Mouse (Mus musculus): ENCODE measurements at regions not wholly inside any gene's neighbourhood (a gene's known extent, or its start where the extent isn't known, plus 50 kb on each side); places are given as distances from the start of the nearest gene placed in this dataset.

DNA sequence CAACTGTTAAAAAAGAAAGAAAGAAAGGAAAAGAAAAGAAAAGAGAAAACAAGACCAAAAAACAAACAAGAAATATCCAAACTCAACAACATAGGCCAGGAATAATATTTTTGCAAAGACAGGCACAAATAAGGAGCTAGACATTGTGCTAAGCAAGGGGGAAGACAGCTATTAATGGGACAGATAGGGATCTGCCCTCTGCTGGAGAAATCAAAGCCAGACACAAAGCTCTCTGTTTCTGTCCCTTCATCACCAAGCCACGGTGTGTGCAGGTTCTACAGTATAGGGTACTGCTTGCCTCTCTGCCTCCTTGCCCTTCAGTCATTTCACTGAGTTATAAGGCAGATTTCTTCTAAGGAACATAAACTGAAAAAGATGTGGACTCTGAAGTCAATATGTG lies 57.8 kb upstream of the Chchd3 start:
- no peaks in the 10 kb centered on the region for H3K27me3 ChIP-seq (replicated peaks)
- H3K4me1 ChIP-seq, result no peaks in the 10 kb centered on the region
- no peak for ATAC-seq (ENCODE audit: low FRiP score)
- 60% methylated on average over 1 of the region's 1 CpGs for WGBS
- no peak overlapping the region for H3K9ac ChIP-seq (replicated peaks)
- H3K36me3 ChIP-seq, result no peaks in the 10 kb centered on the region
- no peak overlapping the region for H3K4me3 ChIP-seq (replicated peaks)
- no peak overlapping the region for H3K4me2 ChIP-seq
- no peak overlapping the region for H3K27ac ChIP-seq (replicated peaks)
- no peaks in the 10 kb centered on the region for H3K9me3 ChIP-seq (replicated peaks)

DNA sequence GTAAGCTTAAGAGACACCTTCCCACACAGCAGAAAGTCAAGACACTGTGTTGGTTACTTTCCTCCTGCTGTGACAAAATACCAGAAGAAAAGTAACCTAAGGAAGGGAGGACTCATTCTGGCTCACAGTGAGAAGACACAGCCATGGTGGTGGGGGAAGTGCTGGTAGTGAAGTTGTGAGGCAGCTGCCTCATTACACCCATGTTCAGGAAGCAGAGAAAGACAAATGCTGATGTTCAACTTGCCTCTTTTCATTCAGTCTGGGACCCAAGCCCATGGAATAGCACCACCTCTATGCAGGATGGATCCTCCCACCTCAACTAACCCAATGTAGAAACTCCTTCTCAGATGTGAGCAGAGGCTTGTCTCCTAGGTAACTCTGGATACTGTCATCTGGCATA lies 60.5 kb upstream of the Chchd3 start:
- Histone ChIP-seq H3K4me3 (replicated peaks) (no peak overlapping the region), H3K36me3 (no peaks in the 10 kb centered on the region), H3K27me3 (replicated peaks) (no peaks in the 10 kb centered on the region), H3K27ac (replicated peaks) (no peak overlapping the region), H3K9me3 (replicated peaks) (no peaks in the 10 kb centered on the region), H3K4me2 (no peak overlapping the region), H3K4me1 (no peaks in the 10 kb centered on the region), H3K9ac (replicated peaks) (no peak overlapping the region)
- ATAC-seq (ENCODE audit: low FRiP score), result no peak

DNA sequence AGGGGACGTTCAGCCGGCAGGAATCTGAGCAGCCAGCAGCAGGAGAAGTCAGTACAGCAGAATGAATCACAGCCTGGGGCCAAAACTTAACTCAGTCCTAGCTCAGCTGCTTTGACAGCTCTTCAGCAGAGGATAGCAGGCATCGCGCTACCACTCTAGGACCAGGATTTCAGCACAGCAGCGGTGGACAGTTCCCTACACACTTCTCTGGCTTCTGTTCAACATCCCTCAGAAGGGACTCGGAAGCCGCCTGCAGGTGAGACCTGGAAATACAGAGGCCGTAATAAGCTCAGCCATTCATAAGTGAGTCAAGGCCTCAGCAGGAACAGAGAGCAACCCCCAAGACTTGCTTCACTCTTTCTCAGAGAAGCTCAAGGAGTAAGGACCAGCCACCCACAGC lies 66.5 kb upstream of the Chchd3 start:
- H3K4me2 ChIP-seq, result 0 out of 2 replicates have a peak overlapping the region, but pooled peaks have one; percentile 25
- no peak; the same call in 1 of the 2 replicates for ATAC-seq (ENCODE audit: low FRiP score)
- no peak overlapping the region for H3K4me3 ChIP-seq (replicated peaks)
- H3K9ac ChIP-seq (replicated peaks), result no peak overlapping the region
- no peak overlapping the region for H3K27ac ChIP-seq (replicated peaks)
- H3K4me1 ChIP-seq, result 0 out of 2 replicates have a peak, but pooled peaks cover 5% of the 10 kb centered on the region
- no peaks in the 10 kb centered on the region for H3K9me3 ChIP-seq (replicated peaks)
- 5% methylated on average over 8 of the region's 8 CpGs for WGBS
- H3K27me3 ChIP-seq (replicated peaks), result no peaks in the 10 kb centered on the region
- H3K36me3 ChIP-seq, result no peaks in the 10 kb centered on the region

DNA sequence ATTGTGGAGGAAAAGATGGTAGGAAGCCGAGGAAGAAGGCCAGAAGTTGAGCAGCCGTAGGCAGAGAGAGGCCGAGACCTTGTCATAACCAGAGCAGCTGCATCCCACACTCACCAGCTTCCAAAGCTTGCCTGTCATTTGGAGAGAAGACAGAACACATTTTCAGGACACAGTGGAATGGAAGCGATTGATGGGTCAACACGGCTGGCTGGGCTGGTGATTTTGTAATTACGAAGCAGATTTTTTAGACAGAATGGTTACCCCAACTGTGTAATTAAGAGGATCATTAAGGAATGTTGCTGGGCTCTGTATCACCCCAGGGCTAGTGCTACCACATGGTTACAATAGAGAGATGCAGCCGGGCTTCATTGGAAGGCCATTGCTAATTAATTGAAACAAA lies 76.8 kb upstream of the Chchd3 start:
- Histone ChIP-seq H3K36me3 (no peaks in the 10 kb centered on the region), H3K4me3 (replicated peaks) (no peak overlapping the region), H3K27me3 (replicated peaks) (no peaks in the 10 kb centered on the region), H3K4me1 (no peaks in the 10 kb centered on the region), H3K9ac (replicated peaks) (no peak overlapping the region), H3K27ac (replicated peaks) (no peak overlapping the region), H3K4me2 (no peak overlapping the region), H3K9me3 (replicated peaks) (no peaks in the 10 kb centered on the region)
- no peak for ATAC-seq (ENCODE audit: low FRiP score)
- 44% methylated on average over 7 of the region's 7 CpGs for WGBS

DNA sequence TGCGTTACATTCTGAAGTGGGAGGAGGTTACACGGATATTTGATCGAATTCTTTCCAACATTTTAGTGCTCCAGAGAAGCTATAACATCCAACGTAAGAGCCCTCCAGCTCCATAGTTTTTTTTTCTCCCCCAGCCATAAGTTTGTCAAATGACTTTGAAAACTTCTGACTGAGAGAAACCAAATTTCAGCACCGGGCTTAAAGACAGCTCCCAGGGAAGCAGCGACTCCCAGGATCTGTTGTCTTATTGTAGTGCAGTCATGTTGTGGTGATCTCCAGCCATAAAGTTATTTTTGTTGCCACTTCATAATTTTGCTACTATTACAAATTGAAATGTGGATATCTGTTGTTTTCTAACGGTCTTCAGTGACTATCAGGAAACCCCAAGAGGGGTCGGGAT lies 77.8 kb upstream of the Chchd3 start:
- Histone ChIP-seq H3K4me2 (no peak overlapping the region), H3K27me3 (replicated peaks) (no peaks in the 10 kb centered on the region), H3K9me3 (replicated peaks) (no peaks in the 10 kb centered on the region), H3K4me1 (no peaks in the 10 kb centered on the region), H3K4me3 (replicated peaks) (no peak overlapping the region), H3K27ac (replicated peaks) (no peak overlapping the region), H3K9ac (replicated peaks) (no peak overlapping the region), H3K36me3 (no peaks in the 10 kb centered on the region)
- 45% methylated on average over 8 of the region's 8 CpGs for WGBS
- ATAC-seq (ENCODE audit: low FRiP score), result no peak

DNA sequence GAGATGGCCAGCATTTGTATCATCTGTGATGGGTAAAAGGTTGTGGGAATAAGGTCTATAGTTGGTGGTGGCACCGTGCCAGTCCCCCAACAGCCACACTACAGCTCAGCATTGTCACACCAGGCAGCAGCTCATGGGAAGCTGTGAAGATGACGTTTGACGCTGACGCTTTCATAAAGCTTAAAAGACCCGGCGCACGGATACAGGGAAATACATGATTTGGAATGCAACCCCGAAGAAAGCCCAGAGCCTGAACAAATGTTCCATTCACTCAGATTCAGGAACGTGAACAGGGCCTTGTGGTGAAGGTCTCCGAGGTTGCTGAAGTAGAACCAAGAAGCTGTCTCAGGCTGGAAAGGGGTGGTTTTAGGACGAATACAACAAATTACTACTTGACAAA lies 82.4 kb upstream of the Exoc4 start:
- 64% methylated on average over 11 of the region's 11 CpGs for WGBS
- H3K27ac ChIP-seq (replicated peaks), result no peak overlapping the region

GRCm38 (mm10) chr6:33173606-33174005 lies 75.3 kb upstream of the Exoc4 start:
- Histone ChIP-seq H3K27me3 (replicated peaks) (no peaks in the 10 kb centered on the region), H3K4me3 (replicated peaks) (no peak overlapping the region), H3K4me1 (peaks cover 14% of the 10 kb centered on the region), H3K4me2 (peak overlapping the region; percentile 28), H3K27ac (replicated peaks) (no peak overlapping the region), H3K9ac (replicated peaks) (0 out of 2 replicates have a peak overlapping the region, but pooled peaks have one; percentile 1), H3K9me3 (replicated peaks) (no peaks in the 10 kb centered on the region), H3K36me3 (no peaks in the 10 kb centered on the region)
- 27% methylated on average over 12 of the region's 12 CpGs for WGBS
- ATAC-seq (ENCODE audit: low FRiP score), result no peak

More for the DNA sequence above, 82.4 kb upstream of the Exoc4 start:
- no peak for ATAC-seq (ENCODE audit: low FRiP score)
- Histone ChIP-seq H3K36me3 (no peaks in the 10 kb centered on the region), H3K4me3 (replicated peaks) (no peak overlapping the region), H3K4me2 (no peak overlapping the region), H3K9ac (replicated peaks) (no peak overlapping the region), H3K4me1 (peaks cover 4% of the 10 kb centered on the region; the same call in 1 of the 2 replicates), H3K9me3 (replicated peaks) (no peaks in the 10 kb centered on the region), H3K27me3 (replicated peaks) (no peaks in the 10 kb centered on the region)

GRCm38 (mm10) chr6:33174616-33175015 lies 74.3 kb upstream of the Exoc4 start:
- H3K27me3 ChIP-seq (replicated peaks), result no peaks in the 10 kb centered on the region
- H3K9ac ChIP-seq (replicated peaks), result no peak overlapping the region
- no peaks in the 10 kb centered on the region for H3K36me3 ChIP-seq
- H3K4me2 ChIP-seq, result no peak overlapping the region
- WGBS, result 66% methylated on average over 6 of the region's 6 CpGs
- no peaks in the 10 kb centered on the region for H3K9me3 ChIP-seq (replicated peaks)
- no peak overlapping the region for H3K4me3 ChIP-seq (replicated peaks)
- H3K4me1 ChIP-seq, result peaks cover 14% of the 10 kb centered on the region
- no peak overlapping the region for H3K27ac ChIP-seq (replicated peaks)
- ATAC-seq (ENCODE audit: low FRiP score), result no peak

- no peaks in the 10 kb centered on the region for H3K27me3 ChIP-seq (replicated peaks)
Measured at GRCm38 (mm10) chr6:33189521-33190246, 59.2 kb upstream of the Exoc4 start.

DNA sequence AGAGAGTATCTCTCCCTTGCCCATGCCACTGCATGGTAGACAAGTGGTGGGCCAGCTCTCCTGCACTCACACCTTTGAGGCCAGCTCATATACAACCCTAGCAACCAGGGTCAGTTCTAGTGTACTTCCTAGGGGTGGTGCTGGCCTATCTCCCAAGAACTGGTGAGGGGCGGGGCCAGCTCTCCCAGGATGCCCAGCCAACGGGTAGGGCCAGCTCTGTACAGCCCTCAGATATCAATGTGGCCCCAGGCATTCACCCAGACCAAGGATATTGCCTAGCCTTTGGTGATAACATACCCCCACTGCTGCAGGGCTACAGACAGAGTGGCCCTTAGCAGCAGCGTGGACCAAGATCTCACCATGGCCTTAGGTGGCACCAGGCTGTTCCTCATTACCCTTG lies 55.1 kb upstream of the Exoc4 start:
- 83% methylated on average over 3 of the region's 3 CpGs for WGBS
- ATAC-seq (ENCODE audit: low FRiP score), result no peak
- Histone ChIP-seq H3K4me1 (no peaks in the 10 kb centered on the region), H3K9ac (replicated peaks) (no peak overlapping the region), H3K9me3 (replicated peaks) (no peaks in the 10 kb centered on the region), H3K4me3 (replicated peaks) (no peak overlapping the region), H3K4me2 (no peak overlapping the region), H3K36me3 (no peaks in the 10 kb centered on the region), H3K27ac (replicated peaks) (no peak overlapping the region), H3K27me3 (replicated peaks) (no peaks in the 10 kb centered on the region)

More at GRCm38 (mm10) chr6:33189521-33190246, 59.2 kb upstream of the Exoc4 start:
- Histone ChIP-seq H3K9ac (replicated peaks) (no peak overlapping the region), H3K4me3 (replicated peaks) (no peak overlapping the region), H3K36me3 (no peaks in the 10 kb centered on the region), H3K27ac (replicated peaks) (no peak overlapping the region), H3K4me1 (no peaks in the 10 kb centered on the region), H3K9me3 (replicated peaks) (no peaks in the 10 kb centered on the region), H3K4me2 (no peak overlapping the region)
- no peak for ATAC-seq (ENCODE audit: low FRiP score)
- WGBS, result 68% methylated on average over 11 of the region's 11 CpGs
